Mouse (Mus musculus): Measurements from ENCODE around the gene Slc48a1. TPM values are rescaled to one million over a fixed set of nuclear protein-coding genes. Genes with fewer than 3 reads are reported as not detected.

The Slc48a1 gene
- polyA plus RNA-seq, 1 experiment from 2014 or later = 32.1 TPM

GRCm38 (mm10) chr15:97787799-97788667 lies 9.7 kb downstream of the Slc48a1 start:
- Histone ChIP-seq H3K9me3 (no peaks in the 10 kb centered on the region), H3K27ac (no peak overlapping the region), H3K36me3 (peaks cover 28% of the 10 kb centered on the region), H3K27me3 (ENCODE audit: insufficient read depth, poor library complexity, severe bottlenecking) (no peaks in the 10 kb centered on the region), H3K4me1 (peaks cover 46% of the 10 kb centered on the region), H3K4me3 (no peak overlapping the region)
- 73% methylated on average over 19 of the region's 19 CpGs for WGBS
- DNase-seq (ENCODE audit: low spot score) = no peak

GRCm38 (mm10) chr15:97788821-97789220 lies 10.5 kb downstream of the Slc48a1 start:
- DNase-seq (ENCODE audit: low spot score) = no peak
- Histone ChIP-seq H3K9me3 (no peaks in the 10 kb centered on the region), H3K27me3 (ENCODE audit: insufficient read depth, poor library complexity, severe bottlenecking) (no peaks in the 10 kb centered on the region), H3K36me3 (peaks cover 35% of the 10 kb centered on the region), H3K4me1 (peaks cover 44% of the 10 kb centered on the region), H3K27ac (peak overlapping the region; percentile 6; the same call in 1 of the 2 replicates), H3K4me3 (no peak overlapping the region)
- WGBS = 71% methylated on average over 6 of the region's 6 CpGs

- Histone ChIP-seq H3K9me3 (no peaks in the 10 kb centered on the region), H3K36me3 (peaks cover 47% of the 10 kb centered on the region), H3K27me3 (ENCODE audit: insufficient read depth, poor library complexity, severe bottlenecking) (no peaks in the 10 kb centered on the region), H3K4me1 (peaks cover 34% of the 10 kb centered on the region), H3K4me3 (no peak overlapping the region), H3K27ac (no peak overlapping the region)
- WGBS = 55% methylated on average over 20 of the region's 20 CpGs
- no peak for DNase-seq (ENCODE audit: low spot score)
Measured at GRCm38 (mm10) chr15:97789761-97790505, 11.6 kb downstream of the Slc48a1 start.

- peaks cover 27% of the 10 kb centered on the region for H3K4me1 ChIP-seq
- H3K9me3 ChIP-seq = no peaks in the 10 kb centered on the region
- peaks cover 59% of the 10 kb centered on the region for H3K36me3 ChIP-seq
- no peak overlapping the region for H3K4me3 ChIP-seq
- no peaks in the 10 kb centered on the region for H3K27me3 ChIP-seq (ENCODE audit: insufficient read depth, poor library complexity, severe bottlenecking)
- 92% methylated on average over 11 of the region's 11 CpGs for WGBS
- H3K27ac ChIP-seq = no peak overlapping the region
- DNase-seq (ENCODE audit: low spot score) = no peak
Measured at GRCm38 (mm10) chr15:97791126-97791700, 12.9 kb downstream of the Slc48a1 start.

GRCm38 (mm10) chr15:97793386-97794153 lies 15.2 kb downstream of the Slc48a1 start:
- WGBS = 90% methylated on average over 18 of the region's 18 CpGs
- DNase-seq (ENCODE audit: low spot score) = no peak
- Histone ChIP-seq H3K36me3 (peaks cover 78% of the 10 kb centered on the region), H3K4me1 (peaks cover 16% of the 10 kb centered on the region), H3K27ac (no peak overlapping the region), H3K9me3 (no peaks in the 10 kb centered on the region), H3K27me3 (ENCODE audit: insufficient read depth, poor library complexity, severe bottlenecking) (no peaks in the 10 kb centered on the region), H3K4me3 (no peak overlapping the region)

GRCm38 (mm10) chr15:97794268-97794667 lies 15.9 kb downstream of the Slc48a1 start:
- DNase-seq (ENCODE audit: low spot score) = no peak
- 71% methylated on average over 5 of the region's 5 CpGs for WGBS
- Histone ChIP-seq H3K4me1 (peaks cover 20% of the 10 kb centered on the region), H3K9me3 (no peaks in the 10 kb centered on the region), H3K36me3 (peaks cover 83% of the 10 kb centered on the region), H3K27me3 (ENCODE audit: insufficient read depth, poor library complexity, severe bottlenecking) (no peaks in the 10 kb centered on the region), H3K4me3 (no peak overlapping the region), H3K27ac (no peak overlapping the region)

GRCm38 (mm10) chr15:97795559-97796235 lies 17.4 kb downstream of the Slc48a1 start:
- Histone ChIP-seq H3K4me1 (peaks cover 19% of the 10 kb centered on the region), H3K9me3 (no peaks in the 10 kb centered on the region), H3K36me3 (peaks cover 91% of the 10 kb centered on the region), H3K27ac (no peak overlapping the region), H3K27me3 (ENCODE audit: insufficient read depth, poor library complexity, severe bottlenecking) (no peaks in the 10 kb centered on the region), H3K4me3 (no peak overlapping the region)
- no peak for DNase-seq (ENCODE audit: low spot score)
- 91% methylated on average over 10 of the region's 10 CpGs for WGBS

- WGBS = 90% methylated on average over 17 of the region's 17 CpGs
- H3K9me3 ChIP-seq = no peaks in the 10 kb centered on the region
- peaks cover 27% of the 10 kb centered on the region for H3K4me1 ChIP-seq
- H3K27ac ChIP-seq = no peak overlapping the region
- DNase-seq (ENCODE audit: low spot score) = no peak
- H3K4me3 ChIP-seq = no peak overlapping the region
- H3K27me3 ChIP-seq (ENCODE audit: insufficient read depth, poor library complexity, severe bottlenecking) = peaks cover 3% of the 10 kb centered on the region; the same call in 1 of the 2 replicates
- peaks cover 91% of the 10 kb centered on the region for H3K36me3 ChIP-seq
Measured at GRCm38 (mm10) chr15:97796674-97797310, 18.5 kb downstream of the Slc48a1 start.

- Histone ChIP-seq H3K27ac (no peak overlapping the region; the same call in 1 of the 2 replicates), H3K9me3 (no peaks in the 10 kb centered on the region), H3K36me3 (peaks cover 89% of the 10 kb centered on the region), H3K27me3 (ENCODE audit: insufficient read depth, poor library complexity, severe bottlenecking) (peaks cover 3% of the 10 kb centered on the region; the same call in 1 of the 2 replicates), H3K4me3 (no peak overlapping the region), H3K4me1 (peaks cover 37% of the 10 kb centered on the region)
- DNase-seq (ENCODE audit: low spot score) = peak; percentile 91
- WGBS = 42% methylated on average over 17 of the region's 17 CpGs
Measured at GRCm38 (mm10) chr15:97798134-97798533, 19.8 kb downstream of the Slc48a1 start.

GRCm38 (mm10) chr15:97799446-97799845 lies 21.1 kb downstream of the Slc48a1 start:
- Histone ChIP-seq H3K4me1 (peaks cover 37% of the 10 kb centered on the region), H3K27me3 (ENCODE audit: insufficient read depth, poor library complexity, severe bottlenecking) (peaks cover 3% of the 10 kb centered on the region; the same call in 1 of the 2 replicates), H3K27ac (no peak overlapping the region), H3K4me3 (no peak overlapping the region), H3K9me3 (no peaks in the 10 kb centered on the region), H3K36me3 (peaks cover 76% of the 10 kb centered on the region)
- 80% methylated on average over 11 of the region's 11 CpGs for WGBS
- DNase-seq (ENCODE audit: low spot score) = no peak

- Histone ChIP-seq H3K4me3 (no peak overlapping the region), H3K27ac (peak overlapping the region; percentile 6; the same call in 1 of the 2 replicates), H3K36me3 (peaks cover 68% of the 10 kb centered on the region), H3K4me1 (peaks cover 37% of the 10 kb centered on the region), H3K27me3 (ENCODE audit: insufficient read depth, poor library complexity, severe bottlenecking) (peaks cover 3% of the 10 kb centered on the region; the same call in 1 of the 2 replicates), H3K9me3 (no peaks in the 10 kb centered on the region)
- 79% methylated on average over 13 of the region's 13 CpGs for WGBS
- no peak for DNase-seq (ENCODE audit: low spot score)
Measured at GRCm38 (mm10) chr15:97800853-97801252, 22.5 kb downstream of the Slc48a1 start.

All from heart, embryonic 10.5 days (tissue).